Mouse (Mus musculus): ENCODE measurements around the gene Tmc1.

Tmc1 gene

DNA sequence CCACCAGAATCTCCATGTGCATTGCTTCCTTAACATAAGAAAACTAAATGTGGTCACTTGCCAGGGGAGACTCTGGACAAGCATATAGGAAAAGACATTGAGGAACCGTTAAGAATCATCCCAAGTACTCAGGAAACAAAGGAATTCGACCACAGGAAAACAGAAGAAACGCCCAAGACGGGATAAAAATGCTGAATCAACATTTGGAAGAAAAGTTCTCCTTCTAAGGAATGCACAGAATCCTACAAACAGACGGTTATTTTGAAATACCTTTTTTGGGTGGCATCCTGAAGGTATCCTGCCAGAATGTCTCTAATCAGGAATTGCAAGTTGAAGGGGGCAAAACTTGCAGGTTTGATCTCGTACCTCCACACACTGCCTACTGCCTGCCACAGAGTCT, at the start of gene Tmc1:
Gene Tmc1, minus strand, starts transcription at position 329 of the 400 bp plus-strand sequence.
- DNase-seq (ENCODE audit: low spot score) = no peak

GRCm38 (mm10) chr19:21001552-21001951, 47.5 kb upstream of the Tmc1 start:
- DNase-seq (ENCODE audit: low spot score) = no peak

GRCm38 (mm10) chr19:20979244-20979643, 25.2 kb upstream of the Tmc1 start:
- DNase-seq (ENCODE audit: low spot score) = no peak

- DNase-seq (ENCODE audit: low spot score) = no peak
These were observed 24.1 kb upstream of the Tmc1 start for GRCm38 (mm10) chr19:20978148-20978547.

DNA sequence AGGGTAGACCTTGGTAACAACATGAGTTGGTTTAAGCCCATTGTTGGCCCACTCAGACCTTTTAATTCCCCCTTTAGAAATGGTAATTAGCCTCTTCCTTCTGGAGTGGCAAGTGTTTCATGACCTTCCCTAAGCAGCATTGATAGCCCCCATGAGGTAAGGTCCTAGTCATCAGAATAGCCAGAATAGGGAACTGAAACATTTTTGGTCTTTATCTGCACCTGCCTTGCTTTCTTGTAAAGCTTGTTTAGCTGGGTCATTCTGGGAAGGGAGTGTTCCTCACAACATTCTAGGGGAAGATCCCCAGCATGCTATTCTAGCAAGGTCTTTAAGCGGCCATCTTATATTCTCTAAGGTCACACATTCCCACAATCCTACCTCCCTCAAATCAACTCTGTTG, 17.9 kb upstream of the Tmc1 start:
- no peak for DNase-seq (ENCODE audit: low spot score)

GRCm38 (mm10) chr19:20954815-20955214, 813 bp upstream of the Tmc1 start:
- DNase-seq (ENCODE audit: low spot score) = no peak

DNA sequence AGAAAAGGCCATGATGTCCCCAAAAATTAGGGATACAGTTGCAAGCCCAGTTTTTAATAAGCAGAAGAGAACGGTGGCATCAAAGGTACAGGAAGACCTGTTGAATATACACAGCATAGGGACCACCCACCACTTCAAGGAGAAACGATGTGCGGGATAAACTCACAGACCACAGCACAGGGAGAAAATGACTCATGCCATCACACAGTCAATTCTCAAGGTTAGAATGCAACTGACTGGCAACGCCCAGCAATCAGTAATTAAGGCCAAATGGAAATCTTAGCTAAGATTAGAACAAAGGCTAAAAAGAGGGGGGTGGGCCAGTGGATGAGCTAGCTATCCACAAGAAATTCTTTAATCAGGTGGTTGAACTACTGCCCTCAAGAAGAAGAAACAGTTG, 9.6 kb downstream of the Tmc1 start:
- DNase-seq (ENCODE audit: low spot score) = no peak

DNA sequence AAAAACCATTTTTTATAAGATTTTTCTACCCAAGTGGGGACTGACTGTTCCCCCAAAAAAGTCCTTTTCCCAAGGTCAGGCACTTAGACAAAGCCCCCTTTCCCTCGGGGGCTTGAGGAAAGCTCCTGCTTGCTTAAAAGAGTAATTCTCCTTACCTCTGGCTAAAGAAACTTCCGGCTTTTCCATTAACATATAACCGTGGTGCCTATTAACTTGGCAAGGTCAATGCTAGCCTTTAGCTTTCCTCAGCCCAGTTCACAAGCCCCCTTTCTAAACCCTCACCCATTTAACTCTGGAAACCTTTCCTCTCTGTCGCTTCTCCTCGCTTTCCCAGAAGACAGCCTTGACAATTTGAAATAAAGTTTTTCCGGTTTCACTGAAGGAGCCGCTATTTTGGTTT, 29.7 kb downstream of the Tmc1 start:
- no peak for DNase-seq (ENCODE audit: low spot score)

- DNase-seq (ENCODE audit: low spot score) = no peak
These were observed 30.4 kb downstream of the Tmc1 start for GRCm38 (mm10) chr19:20923336-20924211.

DNA sequence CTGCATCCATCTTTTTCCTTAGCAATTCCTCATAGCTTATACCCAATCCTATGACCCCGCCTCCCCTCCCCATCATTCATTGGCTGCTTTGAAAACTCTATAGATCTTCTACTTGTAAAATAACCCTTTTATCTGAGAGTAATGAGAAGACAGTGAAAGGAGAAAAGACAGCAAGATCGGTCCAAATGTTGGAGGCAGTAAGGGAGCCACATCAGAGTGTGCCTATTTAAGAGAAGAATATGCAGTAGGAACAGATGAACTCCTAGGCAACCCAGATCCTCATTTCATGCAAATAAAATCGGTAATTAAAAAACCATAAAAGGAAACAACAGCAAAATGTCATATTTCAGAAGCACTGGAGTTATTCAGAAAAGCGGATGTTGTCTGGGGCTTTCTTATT, 35.8 kb downstream of the Tmc1 start:
- DNase-seq (ENCODE audit: low spot score) = no peak

GRCm38 (mm10) chr19:20915151-20915550, 38.9 kb downstream of the Tmc1 start:
- DNase-seq (ENCODE audit: low spot score) = no peak

- DNase-seq (ENCODE audit: low spot score) = no peak
These were observed 43.6 kb downstream of the Tmc1 start for GRCm38 (mm10) chr19:20910356-20910755.

DNA sequence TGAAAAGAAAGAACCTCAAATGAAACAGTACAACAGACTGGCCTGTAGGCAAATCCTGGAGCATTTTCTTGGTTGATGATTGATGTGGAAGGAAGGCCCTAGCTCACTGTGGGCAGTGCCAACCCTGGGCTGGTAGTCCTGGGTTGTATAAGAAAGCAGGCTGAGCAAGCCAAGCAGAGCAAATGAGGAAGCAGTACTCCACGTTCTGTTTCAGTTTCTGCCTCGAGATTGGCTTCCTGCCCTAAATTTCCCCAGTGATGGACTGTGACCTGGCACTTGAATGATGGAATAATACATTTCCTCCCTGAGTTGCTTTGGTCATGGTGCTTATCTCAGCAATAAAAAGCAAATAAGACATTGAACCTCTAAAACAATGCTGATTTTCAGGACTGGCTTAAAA, 72.8 kb downstream of the Tmc1 start:
- DNase-seq (ENCODE audit: low spot score) = no peak

- no peak for DNase-seq (ENCODE audit: low spot score)
These were observed 78.1 kb downstream of the Tmc1 start for GRCm38 (mm10) chr19:20875881-20876280.

GRCm38 (mm10) chr19:20861779-20862178, 92.2 kb downstream of the Tmc1 start:
- DNase-seq (ENCODE audit: low spot score) = peak; percentile 31

DNA sequence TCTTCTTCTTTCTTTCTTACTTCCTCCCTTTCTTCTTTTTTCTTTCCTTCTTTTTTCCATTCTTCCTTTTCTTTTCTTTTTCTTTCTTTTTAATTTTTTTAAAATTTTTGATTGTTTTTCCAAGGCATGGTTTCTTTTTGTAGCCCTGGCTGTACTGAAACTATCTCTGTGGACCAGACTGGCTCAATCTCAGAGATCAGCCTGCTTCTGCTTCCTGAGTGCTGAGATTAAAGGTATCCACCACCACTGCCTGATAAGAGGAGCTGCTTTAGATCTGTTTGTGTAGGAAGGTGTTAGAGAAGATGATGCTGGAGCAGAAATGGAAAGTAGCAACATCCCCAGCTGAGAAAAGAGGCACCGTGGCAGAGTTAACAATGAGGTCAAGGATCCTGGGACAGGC, 93.7 kb downstream of the Tmc1 start:
- no peak for DNase-seq (ENCODE audit: low spot score)

- DNase-seq (ENCODE audit: low spot score) = no peak
These were observed 96.2 kb downstream of the Tmc1 start for GRCm38 (mm10) chr19:20857819-20858218.

DNA sequence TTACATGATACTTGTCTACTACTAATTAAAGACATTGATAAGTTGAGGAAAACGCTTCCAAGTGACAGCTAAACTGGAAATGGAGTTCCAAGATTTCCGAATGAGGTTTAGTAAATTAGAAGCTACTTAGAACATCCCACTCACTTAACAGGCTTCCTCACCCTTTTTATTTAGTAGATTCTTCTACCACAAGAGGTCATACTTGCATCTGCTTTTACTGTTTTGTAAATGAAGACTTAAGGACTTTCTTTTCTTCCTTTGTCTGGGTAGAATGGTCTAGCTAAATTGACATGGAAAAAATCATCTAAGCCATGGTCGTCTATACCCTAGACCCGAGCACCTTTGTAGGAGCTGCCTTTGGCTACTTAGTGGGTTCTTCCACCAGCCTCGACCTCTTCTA, 105.1 kb downstream of the Tmc1 start:
- DNase-seq (ENCODE audit: low spot score) = no peak

DNA sequence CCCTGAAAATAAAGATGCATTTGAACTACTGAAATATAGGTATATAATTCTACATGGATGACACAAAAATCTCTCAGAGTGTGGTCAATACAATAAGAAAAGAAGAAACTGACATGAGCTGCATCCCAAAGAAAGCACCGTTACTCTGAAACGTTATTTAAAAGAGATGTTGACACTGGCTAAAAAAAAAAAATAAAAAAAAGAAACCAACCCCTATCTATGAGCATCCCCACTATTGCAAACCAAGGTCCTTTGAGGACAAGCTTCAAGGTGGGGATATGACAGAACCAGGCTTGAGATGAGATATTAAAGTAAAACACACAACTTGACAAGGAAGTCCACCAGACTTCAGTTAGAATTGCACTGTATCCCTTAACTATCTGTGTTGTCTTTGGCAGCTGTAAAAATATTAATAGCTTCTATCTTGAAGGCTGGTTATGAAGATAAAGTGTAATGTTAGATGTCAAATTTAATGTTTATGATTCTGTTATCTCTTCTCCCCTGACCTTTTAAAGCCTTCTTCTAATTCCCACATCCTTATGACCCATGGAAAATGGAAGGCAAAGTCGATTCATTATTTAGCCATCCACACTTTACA, 106.4 kb downstream of the Tmc1 start:
- DNase-seq (ENCODE audit: low spot score) = no peak

DNA sequence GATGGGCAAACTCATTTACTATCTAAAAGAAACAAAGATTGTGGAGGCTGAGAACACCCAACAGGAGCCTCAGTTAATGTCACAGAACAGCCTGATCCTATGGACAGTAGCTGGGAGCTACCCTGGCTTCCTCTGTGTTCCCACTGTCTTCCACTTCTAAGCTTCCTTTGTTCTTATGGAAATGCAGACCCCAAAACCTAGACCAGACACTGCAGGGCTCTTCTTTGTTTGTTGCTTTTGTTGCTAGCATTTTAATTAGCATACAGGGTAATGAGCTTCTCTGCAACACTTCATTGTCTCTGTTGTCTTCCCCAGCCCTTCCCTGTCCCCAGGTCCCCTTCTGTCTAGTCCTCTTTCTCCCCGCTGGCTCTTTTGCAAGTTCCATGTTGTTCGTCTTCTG, 116.6 kb downstream of the Tmc1 start:
- DNase-seq (ENCODE audit: low spot score) = no peak

GRCm38 (mm10) chr19:20836055-20836845, 117.8 kb downstream of the Tmc1 start:
- DNase-seq (ENCODE audit: low spot score) = no peak

DNA sequence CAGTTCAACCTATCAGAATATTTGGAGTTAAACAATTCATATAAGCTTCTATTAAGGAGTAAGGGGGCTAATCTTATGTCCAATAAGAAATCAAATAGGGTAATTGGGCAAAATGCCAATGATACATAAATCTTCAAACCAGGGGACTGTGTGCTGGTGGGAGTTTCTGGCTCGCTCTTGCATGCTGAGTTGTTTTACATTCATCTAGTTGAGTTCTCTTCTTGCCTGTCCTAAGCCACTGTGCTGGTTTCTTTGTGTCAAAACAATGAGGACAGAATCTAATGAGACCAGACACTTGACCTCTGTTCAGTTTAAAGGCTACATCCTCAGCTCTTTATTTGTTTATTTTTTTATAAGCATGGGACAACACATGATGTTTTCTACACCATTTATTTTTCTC, 119.1 kb downstream of the Tmc1 start:
- DNase-seq (ENCODE audit: low spot score) = no peak

GRCm38 (mm10) chr19:20799460-20799859, 154.5 kb downstream of the Tmc1 start:
- no peak for DNase-seq (ENCODE audit: low spot score)

Measured in ovary, adult 18-20 months (tissue).